Mouse (Mus musculus) B cell, adult (primary cell): Measurements from ENCODE around the gene Ccl1. TPM values are rescaled to one million over a fixed set of nuclear protein-coding genes. Genes with fewer than 3 reads are reported as not detected.

Experiments used
- total RNA-seq: library from RNA; stranded (reverse); gene quantifications from 4 replicates; pipeline ENCODE4 v1.2.4, GENCODE M21; 2023; ENCODE audit not compliant: inconsistent age

Ccl1 gene
- total RNA-seq, result not detected in 4 replicates

GRCm38 (mm10) chr11:82305590-82305989 lies at the start of gene Ccl1:
Gene Ccl1 (minus strand): TSS chr11:82305690.

Other genes starting within 250 kb of the Ccl1 start
- gene Ccl11, start 247.9 kb downstream of the Ccl1 start, total RNA-seq, result not detected in 4 replicates
- not detected in 4 replicates for gene Ccl12, start 203.8 kb downstream of the Ccl1 start, total RNA-seq
- gene Ccl8, start 190.5 kb downstream of the Ccl1 start, total RNA-seq, result not detected in 4 replicates
- 0.45 to 0.96 TPM (median 0.76 TPM) in 4 replicates for gene Tmem132e, start 83.2 kb upstream of the Ccl1 start, total RNA-seq